Mouse (Mus musculus) Muller cell, postnatal 12 days (primary cell): ENCODE measurements around the gene Spag16.
A peak's percentile ranks its signal among the peaks of the same experiment; 100 is the strongest.

Experiments used
- DNase-seq: peaks from one replicate; pipeline ENCODE4 v3.0.0-alpha.2; 2015; ENCODE audit errors: inconsistent ontology term

The Spag16 gene

GRCm38 (mm10) chr1:70442209-70443080 is 615.7 kb downstream of the Spag16 start:
- peak; percentile 4 for DNase-seq

- DNase-seq: no peak
Observed at GRCm38 (mm10) chr1:70479864-70480263, 653.1 kb downstream of the Spag16 start.

GRCm38 (mm10) chr1:70518918-70519317 is 692.1 kb downstream of the Spag16 start:
- no peak for DNase-seq

- DNase-seq: no peak
Observed at GRCm38 (mm10) chr1:70527134-70527533, 700.4 kb downstream of the Spag16 start.

- DNase-seq: no peak
Observed at GRCm38 (mm10) chr1:70529771-70530170, 703.0 kb downstream of the Spag16 start.

DNA sequence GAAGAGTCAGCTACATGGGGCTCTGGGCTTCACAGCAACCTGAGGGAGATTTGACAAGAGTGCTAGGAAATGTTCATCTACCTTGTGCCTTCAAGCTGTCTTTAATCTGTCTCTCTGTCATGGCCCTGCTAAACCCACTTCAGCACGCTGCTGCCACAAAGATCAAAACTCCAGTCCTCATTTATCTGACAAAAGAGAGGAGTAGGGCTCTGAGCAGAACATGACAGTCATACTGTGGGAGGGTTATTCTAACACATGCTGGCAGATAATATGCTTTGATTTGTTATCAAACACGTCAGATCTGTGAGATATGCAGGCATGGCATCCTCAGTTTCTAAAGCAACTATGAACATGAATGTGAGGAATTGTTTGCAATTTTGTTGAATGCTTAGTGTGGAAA is 725.1 kb downstream of the Spag16 start:
- DNase-seq: no peak

DNA sequence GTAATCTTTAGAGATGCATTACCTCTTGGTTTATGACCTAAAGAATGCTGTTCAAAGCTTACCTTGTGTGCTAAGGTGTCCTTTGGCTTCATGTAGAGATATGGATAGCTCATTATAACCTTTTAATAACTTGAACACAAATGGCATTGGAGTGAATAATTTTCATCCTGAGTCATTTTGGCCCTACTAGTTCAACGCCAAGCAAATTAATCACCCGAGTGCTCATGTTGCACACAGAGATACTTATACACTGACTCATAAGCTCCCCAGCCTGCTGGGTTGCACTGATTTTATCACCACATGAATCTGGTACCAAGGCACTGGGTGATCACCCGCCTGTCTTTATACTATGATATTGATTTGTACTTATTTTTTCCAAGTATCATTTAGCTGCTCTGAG is 795.0 kb downstream of the Spag16 start:
- DNase-seq: peak; percentile 89

- DNase-seq: peak; percentile 12
Observed at GRCm38 (mm10) chr1:70624803-70625460, 798.2 kb downstream of the Spag16 start.

- DNase-seq: no peak
Observed at GRCm38 (mm10) chr1:70652719-70653118, 825.9 kb downstream of the Spag16 start.

DNA sequence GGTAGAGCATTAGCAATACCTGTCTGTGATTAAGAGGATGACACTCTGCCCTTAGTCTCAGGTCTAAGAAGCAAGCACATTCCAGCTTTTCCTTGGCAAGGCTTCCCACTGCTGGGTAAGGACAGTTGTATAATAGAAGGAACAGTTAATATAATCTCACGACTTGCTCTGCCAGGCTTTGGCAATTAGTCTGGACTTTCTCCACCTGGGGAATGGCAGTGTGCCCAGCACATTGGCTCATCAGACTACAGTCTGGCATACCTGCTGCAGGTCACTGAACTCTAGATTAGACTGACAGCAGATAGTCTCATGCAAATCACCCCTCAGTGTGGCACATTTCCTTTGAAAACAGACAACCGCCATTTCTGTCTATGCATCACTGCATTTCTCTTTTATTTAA is 865.8 kb downstream of the Spag16 start:
- DNase-seq: no peak

DNA sequence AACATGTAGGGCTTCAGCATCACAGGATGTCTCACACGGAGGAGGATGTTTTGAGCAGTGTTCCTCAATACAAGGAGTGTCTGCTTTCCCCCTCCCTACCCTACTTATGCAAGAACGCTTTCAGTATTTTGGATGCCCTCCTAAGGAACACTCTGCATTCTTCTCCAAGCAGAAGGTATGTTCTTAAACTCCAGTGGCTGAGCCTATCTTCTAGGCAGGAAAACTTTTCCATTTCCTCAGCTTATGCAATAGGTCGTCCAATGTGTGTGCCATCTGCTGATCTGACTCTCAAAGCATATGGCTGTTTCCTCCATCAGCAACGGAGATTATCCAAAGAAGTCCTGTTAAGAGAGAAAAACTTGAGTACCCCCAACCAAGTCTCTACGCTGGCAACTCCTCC is 873.5 kb downstream of the Spag16 start:
- DNase-seq: no peak

DNA sequence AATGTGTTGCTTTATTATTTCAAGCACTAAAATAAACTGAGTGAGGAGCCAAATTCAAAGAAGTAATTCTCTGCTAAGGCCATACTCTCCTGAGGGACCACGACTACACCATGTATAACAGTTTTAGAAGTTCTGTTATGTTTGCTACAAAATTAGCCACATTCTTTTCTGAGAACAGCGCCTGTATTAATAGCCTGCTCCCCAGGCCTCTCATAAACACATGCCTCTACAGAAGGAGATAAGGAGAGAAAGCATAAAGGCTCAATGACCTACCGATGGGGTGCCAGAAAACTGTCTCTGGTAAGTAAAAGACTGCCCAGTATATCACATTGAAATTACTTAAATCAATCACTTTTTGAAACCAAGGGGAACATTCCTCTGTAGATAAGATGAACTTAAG is 877.2 kb downstream of the Spag16 start:
- DNase-seq: no peak

DNA sequence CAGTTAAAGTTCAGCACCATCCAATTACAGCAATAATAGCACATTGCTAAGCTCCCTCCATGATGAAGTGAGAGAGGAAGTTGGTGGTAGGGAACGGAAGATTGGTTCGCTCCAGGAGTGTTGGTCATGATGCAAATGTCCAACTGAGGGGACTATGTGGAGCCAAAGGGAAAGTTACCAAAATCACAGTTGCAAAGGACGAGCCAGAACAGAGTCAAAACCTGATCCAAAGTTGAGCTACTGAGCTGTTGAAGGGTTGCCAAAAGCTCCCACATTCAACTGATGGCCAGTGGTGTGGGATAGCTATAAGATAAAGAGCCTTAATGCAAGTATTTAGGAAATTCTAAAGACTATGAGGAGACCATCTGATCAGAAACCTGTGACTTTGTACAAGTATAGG is 879.1 kb downstream of the Spag16 start:
- no peak for DNase-seq

GRCm38 (mm10) chr1:70725045-70725444 is 898.3 kb downstream of the Spag16 start:
- no peak for DNase-seq

GRCm38 (mm10) chr1:70725655-70726066 is 898.9 kb downstream of the Spag16 start, which contains the start of gene Vwc2l:
Gene Vwc2l, plus strand, starts transcription at chr1:70725715.
- peak; percentile 68 for DNase-seq
